Mouse (Mus musculus): ENCODE data around the gene Ube3b.

DNA sequence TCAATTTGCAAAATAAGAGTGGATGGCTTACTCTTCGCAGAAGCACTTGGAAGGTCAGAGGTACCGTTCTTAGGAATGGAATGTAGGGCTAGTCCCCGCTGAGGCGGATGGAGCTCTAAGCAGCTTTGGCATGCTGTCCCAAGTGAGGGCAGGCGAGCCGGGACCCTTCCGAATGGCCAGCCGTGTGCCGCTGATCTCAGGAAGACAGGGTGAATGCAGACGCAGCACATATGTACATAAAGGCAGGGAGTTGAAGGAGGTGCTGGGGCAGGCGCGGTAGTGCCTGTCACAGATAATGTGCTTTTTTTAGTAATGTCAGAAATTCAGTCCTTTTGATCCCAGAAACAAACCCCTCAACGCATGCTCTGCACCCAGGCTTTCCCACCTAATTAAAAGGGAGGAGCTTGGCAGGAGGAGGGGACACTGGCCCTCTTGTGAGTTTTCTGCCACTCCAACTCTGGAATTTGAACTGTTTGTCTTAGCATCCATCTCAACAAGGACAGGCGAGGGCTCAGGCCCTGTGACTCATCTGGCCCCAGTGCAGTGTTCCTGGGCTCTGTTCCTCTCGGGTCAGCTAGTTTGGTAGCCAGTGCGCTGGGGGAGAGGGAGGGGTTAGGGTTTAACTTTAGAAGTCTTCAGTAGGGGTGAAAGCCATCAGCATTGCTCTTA, 32.8 kb downstream of the Ube3b start:
- TF ChIP-seq CTCF (IDR thresholded peaks at IDR 0.05; ENCODE audit: extremely low read depth, insufficient read length, insufficient replicate concordance, low read depth, low read length) (no peak), POLR2A (IDR thresholded peaks at IDR 0.05; ENCODE audit: low read depth, low read length) (no peak)

All from small intestine, adult 2 months (tissue).